Comparison of ENCODE assay signal across 30 mouse cellular contexts in genomic region chr10:122747151-122747925, GRCm38 (mm10).
A peak's percentile ranks its signal among the peaks of the same experiment; 100 is the strongest.
DNase-seq lines count a peak whose midpoint lies in the region; ATAC-seq and TF ChIP-seq lines count a peak whose summit lies in the region.
"Had no signal": no experiment of that assay in that cellular context is flagged by ENCODE, and none has a peak within 500 bp of the region (broad histone marks: within the 10 kb centered on the region; RNA-seq: fewer than 3 reads in every experiment).

No protein-coding gene starts in this region.

- no peak for DNase-seq in lung, postnatal 14 days
- DNase-seq in left cerebral cortex, postnatal 10 days (ENCODE audit: extremely low spot score in 1 of 2, low spot score in 2 of 2), result no peak
- DNase-seq: adrenal gland, postnatal 14 days; cerebellum, adult 11-12 months; cerebellum, adult 9-11 months; gastrocnemius, adult 2 months; gastrocnemius, postnatal 36 days; heart, postnatal 36 days; kidney, adult 8-10 months; kidney, postnatal 14 days; left cerebral cortex, postnatal 4 days; liver, postnatal 0 days; right cerebral cortex, postnatal 14 days had no signal

- intact Hi-C loops in left cerebral cortex, postnatal 10 days (cut with DNase I), result no loop called here

- H3K4me3 ChIP-seq in lung, embryonic 15.5 days, result no peak overlapping the region
- no peak overlapping the region for H3K4me3 ChIP-seq in bone marrow macrophage, adult 2 months (ENCODE audit: insufficient read depth, low read length)
- H3K4me3 ChIP-seq: embryonic facial prominence, embryonic 13.5 days; forebrain, embryonic 10.5 days; forebrain, embryonic 15.5 days; gastrocnemius, adult 2 months; heart, embryonic 15.5 days; hindbrain, embryonic 13.5 days; layer of hippocampus, adult 2 months; liver, embryonic 12.5 days; midbrain, embryonic 15.5 days; neural tube, embryonic 12.5 days; stomach, embryonic 15.5 days had no signal

- H3K36me3 ChIP-seq in lung, embryonic 15.5 days, result no peaks in the 10 kb centered on the region
- H3K36me3 ChIP-seq: embryonic facial prominence, embryonic 13.5 days; forebrain, embryonic 10.5 days; forebrain, embryonic 15.5 days; G1E; heart, embryonic 15.5 days; hindbrain, embryonic 13.5 days; liver, embryonic 12.5 days; midbrain, embryonic 15.5 days; neural tube, embryonic 12.5 days; stomach, embryonic 15.5 days had no signal

- TF ChIP-seq POLR2A in bone marrow macrophage, adult 2 months (IDR thresholded peaks at IDR 0.05; ENCODE audit: borderline replicate concordance, low read depth, low read length), result no peak

- no peak overlapping the region for H3K9ac ChIP-seq in lung, embryonic 15.5 days
- H3K9ac ChIP-seq: embryonic facial prominence, embryonic 13.5 days; forebrain, embryonic 15.5 days; heart, embryonic 15.5 days; hindbrain, embryonic 13.5 days; liver, embryonic 12.5 days; liver, postnatal 0 days; midbrain, embryonic 15.5 days; neural tube, embryonic 12.5 days; stomach, embryonic 15.5 days had no signal

- no peaks in the 10 kb centered on the region for H3K27me3 ChIP-seq in lung, embryonic 15.5 days
- H3K27me3 ChIP-seq: embryonic facial prominence, embryonic 13.5 days; forebrain, embryonic 15.5 days; heart, embryonic 15.5 days; hindbrain, embryonic 13.5 days; liver, embryonic 12.5 days; midbrain, embryonic 15.5 days; neural tube, embryonic 12.5 days; stomach, embryonic 15.5 days had no signal

- no peak overlapping the region for H3K27ac ChIP-seq in lung, embryonic 15.5 days
- peak overlapping the region; percentile 86 for H3K27ac ChIP-seq in bone marrow macrophage, adult 2 months (ENCODE audit: insufficient read depth, low read depth, low read length)
- H3K27ac ChIP-seq: embryonic facial prominence, embryonic 13.5 days; forebrain, embryonic 10.5 days; forebrain, embryonic 15.5 days; gastrocnemius, adult 2 months; heart, embryonic 15.5 days; hindbrain, embryonic 13.5 days; layer of hippocampus, adult 2 months; liver, embryonic 12.5 days; midbrain, embryonic 15.5 days; neural tube, embryonic 12.5 days; stomach, embryonic 15.5 days had no signal

- no peaks in the 10 kb centered on the region for H3K9me3 ChIP-seq in lung, embryonic 15.5 days
- H3K9me3 ChIP-seq: forebrain, embryonic 10.5 days; forebrain, embryonic 15.5 days; heart, embryonic 15.5 days; hindbrain, embryonic 13.5 days; liver, embryonic 12.5 days; midbrain, embryonic 15.5 days; neural tube, embryonic 12.5 days; stomach, embryonic 15.5 days had no signal

- WGBS in lung, embryonic 15.5 days, result 78% methylated on average over 11 of the region's 11 CpGs

- H3K4me2 ChIP-seq in lung, embryonic 15.5 days, result no peak overlapping the region
- H3K4me2 ChIP-seq: embryonic facial prominence, embryonic 13.5 days; forebrain, embryonic 15.5 days; heart, embryonic 15.5 days; hindbrain, embryonic 13.5 days; liver, embryonic 12.5 days; midbrain, embryonic 15.5 days; neural tube, embryonic 12.5 days; stomach, embryonic 15.5 days had no signal

- peak; percentile 27; the same call in 1 of the 2 replicates for ATAC-seq in lung, embryonic 15.5 days (ENCODE audit: borderline replicate concordance, extremely low read depth, low FRiP score, low TSS enrichment)
- peak; percentile 94 for ATAC-seq in granulocyte monocyte progenitor cell, adult 5-6 weeks (replicated peaks; ENCODE audit: poor library complexity, severe bottlenecking)
- ATAC-seq in monocyte, adult 5-6 weeks (replicated peaks; ENCODE audit: insufficient number of reproducible peaks, low FRiP score, low TSS enrichment, poor library complexity, severe bottlenecking), result peak; percentile 64
- ATAC-seq: forebrain, embryonic 15.5 days; intestine, embryonic 16.5 days; liver, embryonic 12.5 days; liver, postnatal 0 days; lung, postnatal 0 days; midbrain, embryonic 15.5 days had no signal

- no peak for TF ChIP-seq CTCF in bone marrow macrophage, adult 2 months (IDR thresholded peaks at IDR 0.05; ENCODE audit: low read depth, low read length)

- H3K4me1 ChIP-seq in lung, embryonic 15.5 days, result no peaks in the 10 kb centered on the region
- peaks cover 47% of the 10 kb centered on the region for H3K4me1 ChIP-seq in bone marrow macrophage, adult 2 months (ENCODE audit: control insufficient read depth, insufficient read depth, low read length)
- H3K4me1 ChIP-seq: embryonic facial prominence, embryonic 13.5 days; forebrain, embryonic 10.5 days; forebrain, embryonic 15.5 days; liver, embryonic 12.5 days; midbrain, embryonic 15.5 days; neural tube, embryonic 12.5 days; stomach, embryonic 15.5 days had no signal

Comparison
In these comparisons a context has a peak if more than half of its experiments do, and no peak if none do; other contexts are left out.
1. ATAC-seq: peak in every context shown above with its lines; median percentile 94 in granulocyte monocyte progenitor cell, adult 5-6 weeks; 64 in monocyte, adult 5-6 weeks; 27 in lung, embryonic 15.5 days.